Mouse (Mus musculus) heart, embryonic 10.5 days (tissue): ENCODE measurements around the gene Tspan7. TPM values are rescaled to one million over a fixed set of nuclear protein-coding genes. Genes with fewer than 3 reads are reported as not detected.

ENCODE experiments used
- DNase-seq: peaks from one replicate; pipeline ENCODE4 v3.0.0-alpha.2; 2017; ENCODE audit warnings: low spot score
- H3K27ac ChIP-seq: fragments of 300-500 bp; sonication (generic); 2 replicates; pipeline ENCODE4 v1.5.1; 2016; ENCODE audit warnings: mild to moderate bottlenecking
- H3K27me3 ChIP-seq: fragments of 300-500 bp; sonication (generic); 2 replicates; pipeline ENCODE4 v1.6.1; 2016; ENCODE audit warnings: mild to moderate bottlenecking; ENCODE audit not compliant: poor library complexity, insufficient read depth, severe bottlenecking
- H3K36me3 ChIP-seq: fragments of 300-500 bp; sonication (generic); 2 replicates; pipeline ENCODE4 v1.6.1; 2016; ENCODE audit warnings: mild to moderate bottlenecking, moderate library complexity
- H3K4me1 ChIP-seq: fragments of 300-500 bp; sonication (generic); 2 replicates; pipeline ENCODE4 v1.6.1; 2016; ENCODE audit warnings: mild to moderate bottlenecking
- H3K4me3 ChIP-seq: fragments of 300-500 bp; sonication (generic); 2 replicates; pipeline ENCODE4 v1.5.1; 2016; ENCODE audit warnings: mild to moderate bottlenecking, moderate library complexity
- H3K9me3 ChIP-seq: fragments of 300-500 bp; sonication (generic); 2 replicates; pipeline ENCODE4 v1.6.1; 2016; ENCODE audit warnings: mild to moderate bottlenecking, moderate library complexity
- WGBS: fragments of 180-500 bp; shearing (Covaris S2); methylation state at CpG from one replicate; pipeline ENCODE4 v1.1.7; 2016; 5-methylcytosine and 5-hydroxymethylcytosine counted together
- polyA plus RNA-seq: library from polyadenylated mRNA; unstranded; fragments of >200 nt; fragmentation: Nextera tagmentation; extraction: Ambion mirVana; gene quantifications from 2 replicates; pipeline ENCODE4 v1.2.1, GENCODE M21; 2016

The Tspan7 gene
- polyA plus RNA-seq, 1 experiment from 2014 or later = 65.2 TPM

DNA sequence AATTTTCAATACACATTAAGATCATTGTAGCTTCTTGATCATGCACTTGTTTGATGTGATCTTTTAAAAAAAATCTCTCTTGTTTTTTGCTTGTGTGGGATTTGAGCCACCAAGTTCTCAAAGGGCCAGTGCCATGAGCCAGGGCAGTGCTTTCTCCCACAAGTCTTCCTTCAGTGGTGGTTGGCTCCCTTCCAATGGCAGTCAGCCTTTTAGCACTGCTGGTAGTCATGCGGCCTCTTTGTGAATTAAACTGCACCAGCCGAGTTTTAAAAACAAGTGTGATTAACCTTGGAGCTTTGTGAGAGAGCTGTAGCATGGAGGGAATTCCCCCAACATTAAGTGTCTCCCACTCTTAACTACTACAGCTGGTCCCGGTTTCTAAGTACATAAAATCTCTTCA, 89.6 kb downstream of the Tspan7 start:
- no peak for DNase-seq
- WGBS = 44% methylated on average over 3 of the region's 3 CpGs
- no peaks in the 10 kb centered on the region for H3K4me1 ChIP-seq
- no peaks in the 10 kb centered on the region for H3K9me3 ChIP-seq
- H3K27me3 ChIP-seq = no peaks in the 10 kb centered on the region
- H3K4me3 ChIP-seq = no peak overlapping the region
- no peak overlapping the region for H3K27ac ChIP-seq
- H3K36me3 ChIP-seq = no peaks in the 10 kb centered on the region

DNA sequence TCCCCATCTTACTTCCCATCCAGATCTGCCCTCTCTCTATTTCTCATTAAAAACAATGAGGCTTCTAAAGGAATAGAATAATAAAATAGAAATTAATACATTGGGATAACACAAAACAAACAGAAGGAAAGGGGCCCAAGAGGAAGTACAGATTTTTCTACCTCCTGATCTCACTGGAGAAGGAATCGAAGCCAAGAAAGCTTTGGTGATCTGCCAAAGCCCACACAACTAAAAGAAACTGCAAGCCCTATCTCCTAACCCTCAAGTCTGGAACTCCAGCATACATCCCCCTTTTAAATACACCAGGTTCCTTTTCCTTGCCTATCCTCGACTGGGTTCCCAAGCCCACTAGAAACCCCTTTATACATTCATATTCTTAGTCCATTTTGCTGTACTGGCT, 90.4 kb downstream of the Tspan7 start:
- DNase-seq = no peak
- 61% methylated on average over 2 of the region's 2 CpGs for WGBS
- no peaks in the 10 kb centered on the region for H3K4me1 ChIP-seq
- H3K9me3 ChIP-seq = no peaks in the 10 kb centered on the region
- no peak overlapping the region for H3K27ac ChIP-seq
- no peaks in the 10 kb centered on the region for H3K27me3 ChIP-seq
- no peaks in the 10 kb centered on the region for H3K36me3 ChIP-seq
- H3K4me3 ChIP-seq = no peak overlapping the region

DNA sequence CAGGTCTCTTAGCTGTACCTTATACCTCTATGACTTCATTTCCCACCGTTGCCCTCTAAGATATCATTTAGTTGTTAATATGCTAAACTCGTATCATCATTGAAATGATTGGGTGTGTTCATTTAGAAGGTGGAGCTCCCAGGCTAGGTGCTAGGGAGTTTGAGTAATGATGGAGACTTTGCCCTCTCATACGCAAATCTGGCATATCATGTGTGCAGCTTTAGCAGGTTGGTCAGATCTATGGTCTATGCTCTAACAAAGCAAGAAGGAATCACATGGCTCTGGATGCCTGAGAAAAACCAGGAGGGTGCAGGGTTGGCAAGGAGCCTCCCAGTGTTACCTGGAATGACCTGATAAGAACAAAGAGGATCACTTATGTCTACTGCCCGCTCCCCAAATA, 91.4 kb downstream of the Tspan7 start:
- WGBS = 87% methylated on average over 4 of the region's 4 CpGs
- Histone ChIP-seq H3K4me3 (no peak overlapping the region), H3K9me3 (no peaks in the 10 kb centered on the region), H3K4me1 (no peaks in the 10 kb centered on the region), H3K27ac (no peak overlapping the region), H3K36me3 (no peaks in the 10 kb centered on the region), H3K27me3 (no peaks in the 10 kb centered on the region)
- no peak for DNase-seq

DNA sequence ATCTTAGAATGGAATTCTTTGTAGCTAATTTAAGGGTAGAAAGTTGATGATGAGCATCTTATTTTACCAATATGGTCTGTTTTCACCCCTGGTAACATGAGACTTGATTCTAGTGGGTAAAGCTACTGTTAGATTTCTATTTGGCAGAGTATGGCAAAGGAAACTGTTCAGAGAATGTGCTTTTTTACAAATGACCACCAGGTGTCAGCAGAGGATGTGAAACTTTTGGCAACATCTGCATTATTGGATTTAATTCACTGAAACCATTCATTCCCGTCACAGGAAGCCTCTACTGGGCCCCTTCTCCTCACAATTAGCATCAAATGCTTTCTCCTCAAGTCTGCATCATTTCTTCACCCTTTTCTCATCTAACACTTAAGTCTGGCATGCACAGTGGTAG, 92.4 kb downstream of the Tspan7 start:
- Histone ChIP-seq H3K4me3 (no peak overlapping the region), H3K36me3 (no peaks in the 10 kb centered on the region), H3K27me3 (no peaks in the 10 kb centered on the region), H3K27ac (no peak overlapping the region), H3K4me1 (no peaks in the 10 kb centered on the region), H3K9me3 (no peaks in the 10 kb centered on the region)
- DNase-seq = no peak
- WGBS = 29% methylated on average over 1 of the region's 1 CpGs

DNA sequence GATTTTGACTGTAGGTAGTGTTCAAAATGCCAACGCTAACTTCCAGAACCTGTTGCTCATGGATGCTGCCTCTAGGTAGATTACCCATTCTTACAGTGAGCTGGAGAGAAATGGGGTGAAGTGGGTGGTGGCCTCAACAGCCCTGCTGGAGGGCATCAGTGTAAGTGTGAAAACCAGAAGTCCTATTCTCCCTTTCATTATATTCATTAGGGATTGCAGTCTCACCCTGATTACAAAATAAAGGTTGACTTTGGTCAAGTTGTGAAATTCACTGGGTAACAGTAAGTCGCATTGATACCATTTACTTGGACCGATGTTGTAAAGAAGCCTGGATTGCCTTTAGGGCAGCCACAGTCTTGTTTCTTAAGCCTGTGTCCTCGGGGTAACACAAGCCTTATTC, 97.8 kb downstream of the Tspan7 start:
- WGBS = 79% methylated on average over 4 of the region's 4 CpGs
- H3K27me3 ChIP-seq = no peaks in the 10 kb centered on the region

DNA sequence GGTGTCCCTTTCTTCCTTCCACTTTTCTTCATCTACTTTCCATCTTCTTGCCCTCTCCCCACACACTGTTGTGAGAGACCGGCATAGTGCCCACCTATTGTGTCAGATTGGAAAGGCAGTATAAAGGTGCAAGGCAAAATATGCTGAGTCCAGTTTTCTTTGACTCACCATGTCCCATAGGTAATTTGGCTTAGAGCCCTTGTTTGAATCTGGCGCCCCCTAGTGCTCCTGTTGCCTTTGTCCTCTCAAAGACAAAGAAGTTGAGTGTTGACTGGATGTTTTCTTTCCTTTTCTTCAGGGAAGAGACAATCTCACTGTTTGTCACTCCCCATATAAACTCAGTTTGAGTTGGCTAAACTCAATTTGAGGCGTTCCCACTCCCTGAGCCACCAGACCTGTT, 107.3 kb downstream of the Tspan7 start:
- no peak overlapping the region for H3K4me3 ChIP-seq
- no peak for DNase-seq
- no peaks in the 10 kb centered on the region for H3K9me3 ChIP-seq
- no peaks in the 10 kb centered on the region for H3K4me1 ChIP-seq
- WGBS = 56% methylated on average over 3 of the region's 3 CpGs
- H3K27me3 ChIP-seq = no peaks in the 10 kb centered on the region
- H3K27ac ChIP-seq = no peak overlapping the region
- H3K36me3 ChIP-seq = no peaks in the 10 kb centered on the region

More for the DNA sequence above, 97.8 kb downstream of the Tspan7 start:
- no peak overlapping the region for H3K4me3 ChIP-seq
- H3K4me1 ChIP-seq = no peaks in the 10 kb centered on the region
- H3K9me3 ChIP-seq = no peaks in the 10 kb centered on the region
- no peaks in the 10 kb centered on the region for H3K36me3 ChIP-seq
- no peak overlapping the region for H3K27ac ChIP-seq
- DNase-seq = no peak

DNA sequence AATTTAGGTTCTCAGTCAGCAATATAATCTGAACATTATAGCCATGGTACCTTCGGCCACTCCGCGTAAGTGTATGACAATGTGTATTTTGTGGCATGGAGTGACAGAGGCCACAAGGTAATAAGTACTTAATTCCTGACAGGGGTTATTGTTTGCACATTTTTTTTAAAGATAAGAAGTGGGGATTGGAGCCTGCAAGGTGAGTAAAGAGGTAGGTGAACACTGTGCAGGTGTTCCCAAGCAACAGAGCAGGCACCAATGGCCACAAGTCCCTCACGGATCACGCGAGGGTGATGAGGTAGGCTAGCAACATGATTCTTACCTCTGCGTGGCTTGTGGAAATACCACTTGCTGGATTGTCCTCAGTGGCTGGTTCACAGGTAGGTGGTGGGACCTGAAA, 108.6 kb downstream of the Tspan7 start:
- no peak for DNase-seq
- Histone ChIP-seq H3K4me1 (no peaks in the 10 kb centered on the region), H3K27ac (no peak overlapping the region), H3K27me3 (no peaks in the 10 kb centered on the region), H3K4me3 (no peak overlapping the region), H3K36me3 (no peaks in the 10 kb centered on the region), H3K9me3 (no peaks in the 10 kb centered on the region)
- WGBS = 93% methylated on average over 7 of the region's 7 CpGs

DNA sequence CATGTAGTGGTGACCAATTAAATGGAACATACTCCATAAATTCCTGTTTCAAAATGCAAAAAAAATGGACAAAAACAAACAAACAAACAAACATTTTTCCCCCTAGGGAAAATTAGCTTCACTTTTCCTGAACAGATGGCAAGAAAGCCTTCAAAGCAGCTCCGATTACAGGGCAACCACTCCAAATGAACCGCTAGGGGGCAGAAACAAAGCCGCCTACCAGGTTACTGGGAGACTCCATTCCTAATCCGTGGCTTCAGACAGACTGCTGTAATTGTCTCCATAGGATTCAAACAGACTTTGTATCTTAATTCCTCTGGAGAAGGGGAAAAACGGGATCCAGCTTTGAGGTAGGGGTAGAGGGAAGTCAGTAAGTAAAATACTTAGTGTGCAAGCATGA, 132.2 kb downstream of the Tspan7 start:
- WGBS = 19% methylated on average over 5 of the region's 5 CpGs
- DNase-seq = no peak
- Histone ChIP-seq H3K4me3 (no peak overlapping the region), H3K9me3 (no peaks in the 10 kb centered on the region), H3K27me3 (no peaks in the 10 kb centered on the region), H3K4me1 (no peaks in the 10 kb centered on the region), H3K36me3 (no peaks in the 10 kb centered on the region), H3K27ac (no peak overlapping the region)

DNA sequence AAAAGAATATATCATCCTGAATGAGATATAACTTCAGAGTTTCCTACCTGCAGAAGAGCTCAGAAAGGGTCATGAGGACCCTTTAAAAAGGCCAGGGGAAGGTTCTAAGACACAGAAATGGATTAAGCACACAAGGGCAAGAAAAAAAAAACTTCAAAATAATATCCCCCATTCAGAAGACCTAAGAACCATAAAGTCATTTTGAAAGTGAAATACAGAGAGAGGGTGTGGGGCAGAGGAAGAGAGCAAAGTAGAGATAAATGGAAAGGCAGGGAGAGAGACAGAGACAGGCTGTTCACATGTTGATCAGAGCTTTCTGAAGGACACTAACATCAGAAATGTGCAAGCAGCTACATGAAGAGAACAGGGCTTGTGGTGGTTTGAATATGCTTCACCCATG, 156.1 kb downstream of the Tspan7 start:
- Histone ChIP-seq H3K27me3 (no peaks in the 10 kb centered on the region), H3K27ac (no peak overlapping the region), H3K4me1 (no peaks in the 10 kb centered on the region), H3K36me3 (no peaks in the 10 kb centered on the region), H3K4me3 (no peak overlapping the region), H3K9me3 (no peaks in the 10 kb centered on the region)
- DNase-seq = no peak

Other genes with a start within 250 kb of the Tspan7 start
- gene Otc, start 232.9 kb upstream of the Tspan7 start, polyA plus RNA-seq = 1.5 TPM in 1 of 2 replicates, not detected in the other
- 30.8 and 39.9 TPM in 2 replicates for gene Mid1ip1, start 229.9 kb downstream of the Tspan7 start, polyA plus RNA-seq